Mouse (Mus musculus) testis, adult 2 months (tissue): Measurements from ENCODE around the gene Sncg. TPM values are rescaled to one million over a fixed set of nuclear protein-coding genes. Genes with fewer than 3 reads are reported as not detected.

ENCODE experiments used
- H3K27ac ChIP-seq: fragments of 200-500 bp; 2 replicates; pipeline ENCODE4 v1.5.1; 2012; ENCODE audit warnings: low read depth, low read length; ENCODE audit not compliant: control insufficient read depth, insufficient read depth
- H3K27me3 ChIP-seq: fragments of 200-500 bp; 2 replicates; pipeline ENCODE4 v1.6.1; 2012; ENCODE audit warnings: mild to moderate bottlenecking, low read length, moderate library complexity; ENCODE audit not compliant: control insufficient read depth, insufficient read depth
- H3K36me3 ChIP-seq: fragments of 200-500 bp; 2 replicates; pipeline ENCODE4 v1.6.1; 2012; ENCODE audit warnings: mild to moderate bottlenecking, low read length; ENCODE audit not compliant: control insufficient read depth, insufficient read depth
- H3K4me1 ChIP-seq: fragments of 200-500 bp; 2 replicates; pipeline ENCODE4 v1.6.1; 2012; ENCODE audit warnings: low read length; ENCODE audit not compliant: control insufficient read depth, insufficient read depth
- H3K4me3 ChIP-seq: fragments of 200-500 bp; 2 replicates; pipeline ENCODE4 v1.5.1; 2012; ENCODE audit warnings: low read depth, mild to moderate bottlenecking, low read length, moderate library complexity, mixed read lengths; ENCODE audit not compliant: control insufficient read depth
- CTCF ChIP-seq: fragments of 200-500 bp; IDR thresholded peaks from 2 replicates; pipeline ENCODE4 v1.5.1; 2012; ENCODE audit warnings: low read depth, mild to moderate bottlenecking, inconsistent platforms, low read length, moderate library complexity; ENCODE audit not compliant: control insufficient read depth, insufficient read depth, insufficient replicate concordance
- POLR2A ChIP-seq: fragments of 200-500 bp; IDR thresholded peaks from 2 replicates; pipeline ENCODE4 v1.6.1; 2012; ENCODE audit warnings: low read depth, mild to moderate bottlenecking, inconsistent platforms, low read length, moderate library complexity; ENCODE audit not compliant: control insufficient read depth
- polyA plus RNA-seq: library from polyadenylated mRNA; depleted of rRNA; stranded (reverse); fragments of >200 nt; gene quantifications from 2 replicates; pipeline ENCODE4 v1.2.3, GENCODE M21; 2012; rRNA removed

The Sncg gene
- polyA plus RNA-seq, 1 experiment, result 1.1 TPM

DNA sequence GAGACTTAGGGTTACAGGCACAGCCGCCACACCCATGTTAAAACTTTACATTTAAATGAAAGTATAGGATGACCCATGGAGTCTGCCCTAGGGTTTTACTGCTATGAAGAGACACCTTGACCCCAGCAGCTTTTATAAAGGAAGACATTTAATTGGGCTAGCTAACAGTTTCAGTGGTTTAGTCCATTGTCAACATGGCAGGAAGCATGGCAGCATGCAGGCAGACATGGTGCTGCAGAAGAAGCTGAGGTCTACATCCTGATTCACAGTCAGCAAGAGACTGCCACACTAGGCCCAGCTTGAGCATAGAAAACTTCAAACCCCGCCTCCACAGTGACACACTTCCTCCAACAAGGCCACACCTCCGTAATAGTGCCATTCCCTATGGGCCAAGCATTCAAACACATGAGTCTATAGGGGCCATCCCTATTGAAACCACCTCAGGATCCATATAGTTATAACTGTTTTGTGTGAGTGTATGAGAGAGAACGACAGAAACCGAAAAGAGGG, 51.0 kb downstream of the Sncg start:
- Histone ChIP-seq H3K27me3 (no peaks in the 10 kb centered on the region), H3K4me1 (no peaks in the 10 kb centered on the region), H3K4me3 (no peak overlapping the region), H3K36me3 (no peaks in the 10 kb centered on the region), H3K27ac (no peak overlapping the region)
- TF ChIP-seq POLR2A (no peak), CTCF (no peak)

Other genes with a start within 250 kb of the Sncg start
- 0.05 and 0.06 TPM in 2 replicates for gene Npy4r, start 222.3 kb downstream of the Sncg start, polyA plus RNA-seq
- 0.08 and 0.26 TPM in 2 replicates for gene Gprin2, start 173.1 kb downstream of the Sncg start, polyA plus RNA-seq
- gene Syt15, start 155.2 kb downstream of the Sncg start, polyA plus RNA-seq, result 0.58 and 0.72 TPM in 2 replicates
- gene Shld2, start 64.3 kb downstream of the Sncg start, polyA plus RNA-seq, result 1.3 and 1.5 TPM in 2 replicates
- gene Glud1, start 64.1 kb downstream of the Sncg start, polyA plus RNA-seq, result 7.1 TPM in 2 replicates
- not detected in 2 replicates for gene Fam25c, start 19.4 kb downstream of the Sncg start, polyA plus RNA-seq
- 0.51 and 0.82 TPM in 2 replicates for gene Mmrn2, start 676 bp upstream of the Sncg start, polyA plus RNA-seq
- gene Bmpr1a, start 128.6 kb upstream of the Sncg start, polyA plus RNA-seq, result 3.7 and 5.9 TPM in 2 replicates
- 0.14 TPM in 1 of 2 replicates, not detected in the other for gene 9230112D13Rik, start 148.0 kb upstream of the Sncg start, polyA plus RNA-seq
- 0.54 and 0.99 TPM in 2 replicates for gene Ldb3, start 213.9 kb upstream of the Sncg start, polyA plus RNA-seq
- gene Opn4, start 225.4 kb upstream of the Sncg start, polyA plus RNA-seq, result 0.14 and 0.26 TPM in 2 replicates